Mouse (Mus musculus) ovary, postnatal 14 days (tissue): Measurements from ENCODE around the gene E130311K13Rik.

Experiments
- DNase-seq: peaks from one replicate; pipeline ENCODE4 v3.0.0; 2022; ENCODE audit warnings: low spot score

The E130311K13Rik gene

DNA sequence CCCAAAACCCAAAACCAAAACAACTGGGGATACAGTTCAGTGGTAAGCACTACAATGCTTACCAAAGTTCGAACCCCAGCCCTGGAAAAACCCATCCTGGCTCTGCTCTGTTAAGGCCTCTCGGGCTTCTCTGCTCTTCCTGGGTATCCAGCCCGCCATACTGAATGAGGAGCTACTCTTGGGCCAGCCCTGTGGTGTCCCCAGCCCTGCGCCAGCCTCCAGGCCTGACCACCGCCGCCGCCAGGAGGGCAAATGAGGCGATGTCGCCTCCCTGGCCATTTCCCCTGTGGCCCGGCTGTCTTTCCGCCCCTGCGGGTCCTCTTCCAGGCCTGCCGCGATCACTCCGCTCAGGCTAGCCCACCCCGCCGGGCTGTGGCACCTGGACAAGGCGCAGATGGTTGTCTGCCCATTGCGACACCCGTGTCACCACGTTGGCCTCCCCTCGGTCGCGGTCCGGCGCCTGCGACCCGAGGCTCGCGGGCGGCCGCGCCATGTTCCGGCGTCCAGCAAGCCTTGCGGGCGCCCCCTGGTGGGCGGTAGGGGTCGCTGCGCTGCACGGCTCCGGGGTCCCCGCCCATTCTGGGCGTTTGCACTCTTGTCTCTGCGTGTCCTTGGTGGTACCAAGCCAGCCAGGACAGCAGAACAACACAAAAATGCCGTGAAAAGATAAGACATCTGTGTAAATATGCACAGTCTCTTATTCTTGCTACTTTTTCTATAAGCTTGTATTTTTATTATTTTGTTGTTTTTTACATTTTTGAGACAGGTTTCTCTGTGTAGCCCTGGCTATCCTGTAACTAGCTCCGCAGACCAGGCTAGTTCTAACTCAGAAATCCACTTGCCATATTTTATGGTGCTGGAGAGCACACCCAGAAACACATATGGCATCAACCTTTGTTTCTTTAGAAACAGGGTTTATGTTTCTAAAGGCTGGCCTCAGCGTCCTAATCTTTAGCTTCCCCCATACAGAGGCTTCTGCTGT lies at the start of gene E130311K13Rik:
E130311K13Rik (minus strand) TSS at position 595 of the 982 bp plus-strand sequence.
- peak; percentile 89 for DNase-seq

DNA sequence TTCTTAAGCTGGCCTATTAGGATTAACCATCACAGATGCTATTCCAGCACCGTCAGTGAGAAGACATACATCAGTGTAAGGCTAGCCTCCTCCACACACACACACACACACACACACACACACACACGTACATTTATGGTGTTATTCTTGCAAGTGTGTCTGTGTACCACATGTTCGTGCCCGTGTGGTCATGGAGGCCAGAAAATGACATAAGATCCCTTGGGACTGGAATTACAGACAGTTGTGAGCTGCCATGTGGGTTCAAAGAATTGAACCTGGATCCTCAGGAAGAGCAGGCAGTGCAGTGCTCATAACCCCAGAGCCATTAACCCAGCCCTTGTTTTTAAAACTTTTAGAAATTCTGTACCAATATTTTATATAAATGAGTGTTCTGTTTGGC lies 48.6 kb upstream of the E130311K13Rik start:
- no peak for DNase-seq

DNA sequence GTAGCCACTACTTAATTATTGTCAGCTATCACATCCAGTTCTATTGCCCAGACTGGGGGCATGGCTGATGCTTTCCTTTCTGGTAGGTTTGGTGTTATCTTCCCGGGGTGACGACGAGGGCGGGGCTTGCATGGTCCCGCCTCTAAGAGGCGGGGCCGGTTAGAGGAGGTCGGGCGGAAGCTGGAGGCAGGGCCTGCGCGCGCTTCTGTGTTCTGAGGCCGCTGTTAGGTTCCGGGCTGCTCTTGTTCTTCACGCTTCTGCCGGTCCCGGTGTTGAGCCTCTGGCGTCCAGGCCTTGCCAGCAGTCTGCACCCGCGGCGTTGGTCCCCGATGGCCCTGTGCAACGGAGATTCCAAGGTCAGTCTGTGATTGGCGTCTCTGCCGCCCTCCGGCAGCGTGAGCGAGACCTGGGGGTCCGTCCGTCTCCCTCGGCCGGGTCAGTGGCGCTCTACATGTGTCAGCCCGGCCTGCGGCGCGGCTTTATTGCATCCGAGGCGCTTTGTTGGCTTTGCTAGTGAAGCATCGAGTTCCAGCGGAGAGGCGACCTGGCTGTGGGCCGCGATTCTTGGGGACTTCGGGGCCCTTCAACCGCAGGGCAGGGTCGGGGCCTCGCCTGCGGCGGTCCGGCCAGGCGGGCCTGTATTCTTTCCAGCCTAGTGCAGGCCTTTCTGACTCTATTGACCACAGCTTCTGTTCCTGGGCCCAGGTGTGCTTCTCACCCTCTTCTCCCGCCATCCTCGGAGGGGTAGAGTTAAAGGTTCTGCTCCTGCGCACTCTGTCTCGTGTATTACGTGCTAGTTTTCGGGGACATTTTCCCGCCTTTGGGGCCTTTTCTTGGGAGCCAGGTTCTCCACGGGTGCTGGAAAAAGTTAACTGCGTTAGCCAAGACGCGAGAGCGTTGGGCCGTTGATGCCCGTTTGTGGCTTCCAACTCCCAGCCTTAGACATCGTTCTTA lies 47.0 kb upstream of the E130311K13Rik start, which contains the start of gene Gmps:
Gmps (plus strand) TSS at position 152 of the 954 bp plus-strand sequence.
- peak; percentile 86 for DNase-seq

DNA sequence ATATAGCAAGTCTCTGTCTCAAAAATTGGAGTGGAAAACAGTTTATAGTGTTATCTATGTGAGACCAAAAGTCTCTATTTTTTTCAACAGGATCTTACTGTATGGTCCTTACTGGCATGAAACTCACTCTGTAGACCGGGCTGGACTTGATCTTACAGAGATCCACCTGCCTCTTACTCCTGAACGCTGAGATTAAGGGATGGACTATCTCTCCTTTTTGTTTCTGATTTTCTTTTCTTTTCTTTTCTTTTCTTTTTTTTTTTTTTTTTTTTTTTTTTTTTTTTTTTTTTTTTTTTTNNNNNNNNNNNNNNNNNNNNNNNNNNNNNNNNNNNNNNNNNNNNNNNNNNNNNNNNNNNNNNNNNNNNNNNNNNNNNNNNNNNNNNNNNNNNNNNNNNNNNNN lies 36.7 kb upstream of the E130311K13Rik start:
- DNase-seq, result no peak

DNA sequence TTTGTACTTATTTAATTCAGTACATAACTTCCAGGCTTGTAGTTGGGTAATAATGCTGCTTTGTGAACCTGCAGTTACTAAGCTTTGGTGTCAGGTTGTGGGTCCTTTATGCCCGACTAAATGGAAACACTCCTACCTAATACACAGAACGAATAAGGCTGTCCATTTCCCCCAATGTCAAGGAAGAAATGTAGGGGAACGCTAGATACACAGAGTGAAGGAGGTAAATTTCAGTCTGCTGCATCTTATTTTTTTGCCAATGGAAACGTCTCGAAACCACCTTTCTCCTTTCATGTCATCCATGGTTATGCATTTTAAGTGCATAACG lies 35.6 kb upstream of the E130311K13Rik start:
- DNase-seq, result no peak

DNA sequence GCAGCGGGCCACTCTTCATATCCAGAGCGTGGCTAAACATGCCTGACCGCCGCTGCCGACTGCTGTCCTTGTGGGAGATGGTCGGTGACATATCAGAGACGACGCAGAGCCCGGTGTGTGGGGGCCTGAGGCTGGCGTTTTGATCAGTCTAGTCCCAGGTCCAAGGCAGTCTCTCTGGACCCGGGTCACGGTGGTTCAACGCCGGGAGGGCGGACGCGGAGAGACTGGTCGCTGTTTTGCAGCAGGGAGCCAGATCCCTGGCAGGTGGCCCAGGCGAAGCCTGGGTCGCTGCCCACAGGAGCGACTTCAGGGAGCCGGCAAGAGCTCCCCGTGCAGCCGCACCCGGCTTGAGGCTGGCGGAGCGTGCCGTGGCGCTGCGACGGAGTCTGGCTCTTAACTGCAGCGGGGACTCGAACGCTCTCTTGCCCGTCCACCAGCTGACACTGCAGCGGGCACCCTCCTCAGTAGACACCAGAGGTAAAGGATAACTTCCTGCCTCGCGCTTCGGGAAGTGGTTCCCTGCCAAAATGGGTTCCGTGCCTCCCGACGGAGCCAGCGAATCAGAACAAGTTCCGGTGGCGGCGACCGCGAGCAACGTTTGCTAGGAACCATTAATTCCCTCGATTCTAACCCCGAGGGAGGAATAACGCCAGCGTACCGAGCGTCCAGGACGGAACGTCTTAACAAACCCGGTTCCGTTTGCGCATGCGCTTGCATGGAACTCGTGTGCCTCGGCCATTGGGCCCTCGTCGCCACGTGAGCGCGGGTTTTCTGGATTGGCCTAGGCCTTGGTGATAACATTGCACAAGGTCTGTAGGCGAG lies 35.0 kb upstream of the E130311K13Rik start, which contains the start of gene Slc33a1:
Slc33a1 (minus strand) TSS at position 669 of the 822 bp plus-strand sequence.
- peak; percentile 99 for DNase-seq

DNA sequence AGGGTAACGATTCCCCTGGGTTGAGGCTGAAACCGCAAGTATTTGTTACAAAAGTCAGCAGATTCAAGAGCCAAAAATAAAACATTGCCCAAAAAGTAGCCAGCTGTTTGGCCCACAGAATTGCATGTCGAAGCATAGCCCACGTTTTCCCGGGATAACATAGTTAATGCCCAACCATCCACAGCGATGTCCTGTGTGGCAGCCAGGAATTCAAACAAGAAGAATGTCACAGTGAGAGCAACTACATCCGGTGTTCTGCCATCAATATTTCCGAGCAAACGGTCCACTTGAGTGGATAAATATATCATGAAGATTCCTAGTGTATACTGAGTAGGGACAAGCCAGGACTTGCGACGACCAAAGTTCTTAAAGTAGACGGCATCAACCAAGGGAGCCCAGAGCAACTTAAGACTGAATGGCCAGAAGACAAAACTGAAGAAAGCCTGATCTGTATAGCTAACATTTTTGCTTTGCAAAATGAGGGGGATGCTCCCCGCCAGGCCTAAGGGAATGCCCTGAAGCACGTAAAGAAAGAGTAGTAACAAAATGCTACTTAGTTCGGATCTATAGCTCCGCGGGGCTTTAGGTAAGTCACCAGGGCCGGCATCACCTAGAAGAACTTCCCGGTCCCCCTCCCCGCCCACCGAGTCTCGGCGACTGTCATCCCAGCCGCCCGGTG lies 34.3 kb upstream of the E130311K13Rik start:
- no peak for DNase-seq

DNA sequence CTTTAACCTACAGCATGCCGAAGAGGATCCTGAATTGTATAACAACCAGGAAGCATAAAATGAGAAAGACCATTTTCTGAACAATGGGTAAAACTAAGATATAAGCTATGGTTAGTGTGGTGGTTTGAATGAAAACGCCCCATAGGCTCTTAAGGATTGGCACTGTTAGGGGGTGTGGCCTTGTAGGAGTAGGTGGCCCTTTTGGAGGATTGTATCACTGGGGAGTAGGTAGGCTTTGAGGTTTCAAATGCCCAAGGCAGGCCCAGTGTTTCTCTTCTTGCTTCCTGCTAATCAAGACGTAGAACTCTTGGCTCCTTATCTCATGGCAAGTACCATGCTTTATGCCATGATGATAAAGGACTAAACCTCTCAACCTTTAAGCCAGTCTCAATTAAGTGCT lies 20.6 kb upstream of the E130311K13Rik start:
- DNase-seq, result no peak

DNA sequence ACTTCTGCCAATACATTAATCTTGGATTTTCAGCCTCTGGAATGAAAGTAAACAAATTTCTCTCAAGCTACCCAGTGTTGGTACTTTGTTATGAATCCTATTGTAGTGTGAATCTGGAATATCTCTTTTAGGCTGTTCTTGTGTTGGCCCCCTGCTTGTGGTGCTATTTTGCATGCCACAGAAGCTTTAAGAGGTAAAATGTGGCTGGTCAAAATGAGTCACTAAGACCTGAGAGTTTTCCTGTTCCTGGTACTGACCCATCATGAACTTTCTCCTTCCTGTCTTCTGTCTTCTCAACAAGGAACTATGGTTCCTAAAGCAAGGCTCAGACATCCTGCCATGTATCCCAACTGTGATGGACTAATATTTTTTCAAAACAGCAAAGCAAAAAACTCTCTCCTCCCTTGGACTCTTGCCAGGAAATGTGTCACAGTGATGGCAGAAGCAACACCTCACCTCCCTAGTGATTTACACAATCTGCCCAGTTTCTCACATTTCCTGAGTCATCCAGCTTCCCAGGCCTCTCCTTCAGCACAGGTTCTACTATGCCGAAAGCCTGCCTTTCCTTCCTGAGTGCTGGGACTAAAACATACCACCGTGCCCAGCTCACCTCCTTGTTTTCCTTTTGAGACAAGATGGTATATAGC lies 12.1 kb upstream of the E130311K13Rik start:
- no peak for DNase-seq

DNA sequence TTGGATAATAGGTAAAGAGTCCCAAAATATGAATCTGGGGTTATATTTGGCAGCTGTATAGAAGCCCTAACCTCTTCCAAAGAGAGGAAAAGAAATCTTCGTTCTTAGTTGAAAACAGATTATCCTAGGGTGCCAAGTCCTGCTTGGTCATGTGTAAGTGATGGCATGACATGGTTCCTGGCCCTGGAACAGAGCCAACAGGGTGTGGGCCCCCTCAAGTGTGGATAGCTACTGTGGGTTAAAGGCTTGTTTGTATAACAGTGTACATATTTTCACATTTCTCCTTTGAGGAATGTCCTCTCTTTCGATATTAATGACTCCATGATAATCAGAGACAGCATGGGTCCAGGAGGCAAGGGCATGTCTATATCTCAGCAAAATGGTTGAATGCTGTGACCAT lies 9.7 kb upstream of the E130311K13Rik start:
- no peak for DNase-seq

DNA sequence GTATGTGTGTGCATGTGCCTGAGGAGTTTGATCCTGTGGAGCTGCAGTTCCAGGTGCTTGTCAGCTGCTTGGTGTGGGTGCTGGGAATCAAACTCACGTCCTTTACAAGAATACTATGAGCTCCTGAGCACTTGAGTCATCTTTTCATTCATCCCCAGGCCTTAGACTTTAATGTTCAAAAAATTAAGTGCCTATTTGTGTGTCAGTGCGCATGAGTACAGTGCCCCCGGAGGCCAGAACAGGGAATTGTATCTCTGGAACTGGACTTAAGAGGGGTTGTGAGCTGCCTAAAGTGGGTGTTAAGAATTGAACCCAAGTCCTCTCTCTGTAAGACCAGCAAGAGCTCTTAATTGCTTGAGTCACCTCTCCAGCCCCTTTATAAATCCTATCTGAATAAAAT lies 9.6 kb downstream of the E130311K13Rik start:
- DNase-seq, result no peak

DNA sequence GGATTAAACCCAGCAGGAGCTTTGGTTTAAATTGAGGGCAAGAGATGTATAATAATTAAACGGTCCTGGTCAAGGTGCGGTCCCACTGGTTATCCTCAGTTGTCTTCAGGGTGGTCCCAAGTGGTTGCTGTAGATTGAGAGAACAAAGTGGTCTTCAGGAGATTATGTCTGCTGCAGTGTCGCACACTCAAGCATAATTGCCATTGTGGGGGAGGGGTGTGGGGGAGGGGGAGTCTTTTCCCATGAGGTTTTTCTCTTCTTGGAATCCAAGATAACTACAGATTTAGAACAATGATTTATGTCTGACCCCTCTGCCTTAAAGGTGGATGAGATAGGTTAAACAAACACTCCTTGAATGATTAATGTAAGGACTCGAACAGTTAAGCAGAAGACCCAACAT lies 19.0 kb downstream of the E130311K13Rik start:
- no peak for DNase-seq

DNA sequence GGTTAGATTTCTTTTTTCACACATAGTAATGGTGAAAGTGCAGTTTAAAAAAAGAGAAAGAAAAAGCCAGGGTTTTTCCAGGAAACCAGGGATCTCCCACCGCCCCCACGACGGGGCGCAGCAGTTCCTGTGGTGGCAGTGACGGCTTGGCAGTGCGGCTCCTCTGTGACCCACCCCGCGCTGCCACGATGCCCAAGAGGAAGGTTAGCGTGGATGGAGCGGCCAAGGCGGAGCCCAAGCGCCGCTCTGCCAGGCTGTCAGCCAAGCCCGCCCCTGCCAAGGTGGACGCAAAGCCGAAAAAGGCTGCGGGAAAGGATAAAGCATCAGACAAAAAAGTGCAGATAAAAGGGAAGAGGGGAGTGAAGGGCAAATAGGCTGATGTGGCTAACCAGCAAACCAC lies 24.0 kb downstream of the E130311K13Rik start:
- no peak for DNase-seq

DNA sequence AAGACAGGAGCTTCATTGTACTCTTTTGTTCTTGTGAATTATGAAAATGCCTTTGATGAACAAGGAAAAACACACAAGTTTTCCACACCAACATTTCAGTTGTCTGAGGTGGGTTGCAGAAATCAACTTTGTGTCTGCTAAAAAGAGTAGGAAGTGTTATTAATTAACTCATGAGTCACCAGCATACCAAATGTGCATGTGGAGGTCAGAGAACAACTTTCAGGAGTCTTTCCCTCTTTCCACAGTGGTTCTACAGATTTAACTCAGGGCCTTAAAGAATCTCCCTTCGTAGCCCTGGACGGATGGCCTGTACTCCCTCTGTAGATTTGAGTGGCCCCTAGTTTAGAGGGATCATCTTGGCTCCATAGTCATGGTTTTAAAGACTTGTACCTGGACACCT lies 25.1 kb downstream of the E130311K13Rik start:
- DNase-seq, result no peak

DNA sequence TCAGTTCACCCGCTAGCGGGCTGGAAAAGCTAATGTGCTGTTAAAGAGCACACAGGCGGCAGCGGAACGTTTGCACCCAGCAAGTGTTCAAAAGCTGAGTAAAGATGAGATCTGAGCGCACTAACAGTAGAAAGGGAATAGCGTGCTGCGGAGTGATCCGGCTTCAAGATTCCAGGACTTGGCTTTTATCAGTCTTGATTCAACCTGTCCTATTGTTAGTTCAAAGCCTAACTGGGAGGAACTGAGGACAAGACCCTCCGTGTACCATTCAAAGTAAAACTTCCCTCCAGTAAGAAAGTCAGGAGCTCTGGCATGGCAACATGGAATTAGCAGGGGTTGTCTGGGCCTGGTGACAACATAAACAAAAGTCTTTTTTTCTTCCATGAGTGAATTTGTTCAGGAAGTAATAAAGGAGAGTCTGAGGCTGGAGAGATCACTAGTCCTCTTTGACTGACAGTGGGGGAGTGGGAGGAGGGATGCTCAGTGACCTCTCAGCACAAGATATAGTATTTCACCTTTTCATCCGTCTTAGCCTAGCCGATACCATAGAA lies 29.2 kb downstream of the E130311K13Rik start:
- no peak for DNase-seq

DNA sequence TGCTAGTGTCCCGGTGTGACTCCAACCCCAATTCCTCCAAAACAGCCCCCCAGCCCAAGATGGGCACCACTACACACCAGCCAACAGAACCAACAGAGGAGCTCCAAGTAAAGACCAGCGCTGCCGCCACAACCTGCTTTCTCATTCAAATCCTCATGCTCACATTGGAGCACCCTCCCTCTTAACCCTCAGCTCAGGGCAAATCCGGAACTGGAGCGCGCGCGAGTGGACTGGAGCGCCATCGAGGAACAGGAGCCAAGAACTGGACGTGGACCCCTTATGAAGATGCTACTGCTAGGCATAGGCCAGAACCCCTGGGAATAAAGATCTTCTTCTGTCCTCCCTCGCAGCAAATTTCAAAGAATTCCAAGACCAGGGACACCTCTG lies 30.0 kb downstream of the E130311K13Rik start, which contains the start of gene Plch1:
Plch1 (minus strand) TSS at position 164 of the 387 bp plus-strand sequence.
- DNase-seq, result no peak

DNA sequence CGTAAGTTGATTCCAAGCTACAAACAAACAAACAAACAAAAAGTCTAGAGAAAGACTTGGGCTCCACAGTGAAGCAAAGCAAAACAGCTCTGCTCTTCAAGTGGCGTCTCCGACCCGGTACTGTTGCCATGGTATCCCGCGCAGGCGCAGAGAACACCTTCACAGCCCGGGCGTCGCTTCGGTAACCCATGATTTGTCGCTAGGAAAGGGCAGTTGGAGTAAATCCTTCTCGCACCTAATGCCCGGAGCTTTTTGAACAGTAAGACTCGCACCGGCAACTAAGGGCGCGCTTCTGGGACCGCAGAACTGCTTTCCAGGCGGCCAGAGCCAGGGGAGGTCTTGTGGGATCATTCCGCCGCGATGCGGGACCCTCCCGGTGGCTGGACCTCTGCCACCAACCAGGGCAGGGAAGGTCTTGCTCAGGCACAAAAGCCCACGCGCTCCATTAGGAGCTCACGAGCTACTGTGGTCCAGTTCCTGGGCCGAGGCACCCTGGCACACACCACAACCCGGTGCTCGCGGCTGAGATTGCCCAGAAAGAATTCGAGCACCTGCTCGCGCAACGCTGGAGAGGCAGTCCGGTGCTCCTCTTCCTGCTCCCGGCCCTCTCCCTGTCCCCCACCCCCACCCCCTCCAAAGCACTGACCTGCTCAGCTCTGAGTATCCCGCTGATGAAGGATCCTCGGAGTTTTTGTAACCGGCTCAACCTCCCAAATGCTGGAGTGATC lies 30.5 kb downstream of the E130311K13Rik start:
- peak; percentile 62 for DNase-seq

DNA sequence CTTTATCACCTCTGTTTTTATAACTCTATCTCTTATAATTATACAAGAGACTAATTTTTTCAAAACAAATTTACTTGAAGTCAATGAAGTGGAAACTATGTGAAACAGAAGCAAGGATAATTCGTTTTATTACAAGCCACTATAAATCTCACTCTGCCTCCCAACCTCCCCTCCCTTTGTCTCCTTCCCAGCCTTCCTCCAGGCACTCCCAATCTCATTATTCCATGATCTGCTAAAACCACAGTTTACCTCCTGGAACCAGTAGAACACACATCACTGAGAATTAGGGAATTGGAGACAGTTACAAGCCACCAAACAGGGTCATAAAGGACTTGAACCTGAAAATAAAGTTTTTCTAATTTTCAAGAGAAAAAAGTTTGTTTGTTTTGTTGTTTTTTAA lies 32.1 kb downstream of the E130311K13Rik start:
- DNase-seq, result no peak

DNA sequence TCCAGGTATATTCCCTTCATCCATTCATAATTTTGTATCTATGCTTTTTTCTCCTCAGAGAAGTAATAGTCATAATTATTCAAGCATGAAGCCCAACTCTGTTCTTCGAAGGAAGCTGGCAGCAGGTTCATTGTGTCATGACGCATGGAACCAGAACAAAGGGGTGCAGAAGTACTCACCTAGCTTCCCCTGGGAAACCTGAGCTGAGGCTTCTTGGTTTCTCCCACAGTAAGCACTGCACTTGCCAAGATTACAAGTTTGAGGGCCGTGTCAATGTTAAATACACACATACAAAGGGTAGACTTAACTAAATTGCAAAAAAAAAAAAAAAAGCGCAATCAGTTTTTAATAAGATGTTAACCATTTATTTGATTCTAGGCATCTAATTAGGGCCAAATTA lies 33.0 kb downstream of the E130311K13Rik start:
- no peak for DNase-seq
